Mouse (Mus musculus) forebrain, embryonic 12.5 days (tissue): ENCODE results near the gene Wdr18. TPM values are rescaled to one million over a fixed set of nuclear protein-coding genes. Genes with fewer than 3 reads are reported as not detected.

Experiments
- ATAC-seq: fragments of 200-750 bp; cut with Nextera tagmentation; 2 replicates; pipeline ENCODE4 v1.8.0; 2017; ENCODE audit warnings: moderate TSS enrichment; ENCODE audit not compliant: low FRiP score
- H3K27ac ChIP-seq: fragments of 300-500 bp; sonication (generic); 2 replicates; pipeline ENCODE4 v1.5.1; 2016; ENCODE audit warnings: mild to moderate bottlenecking
- H3K27me3 ChIP-seq: fragments of 300-500 bp; sonication (generic); 2 replicates; pipeline ENCODE4 v1.6.1; 2016; ENCODE audit warnings: mild to moderate bottlenecking
- H3K36me3 ChIP-seq: fragments of 300-500 bp; sonication (generic); replicated peaks from 2 replicates; pipeline ENCODE4 v1.6.1; 2016; ENCODE audit warnings: mild to moderate bottlenecking
- H3K4me1 ChIP-seq: fragments of 300-500 bp; sonication (generic); 2 replicates; pipeline ENCODE4 v1.6.1; 2016
- H3K4me2 ChIP-seq: fragments of 300-500 bp; sonication (generic); 2 replicates; pipeline ENCODE4 v1.6.1; 2016; ENCODE audit warnings: mild to moderate bottlenecking, moderate library complexity
- H3K4me3 ChIP-seq: fragments of 300-500 bp; sonication (generic); replicated peaks from 2 replicates; pipeline ENCODE4 v1.5.1; 2016; ENCODE audit warnings: mild to moderate bottlenecking
- H3K9ac ChIP-seq: fragments of 300-500 bp; sonication (generic); 2 replicates; pipeline ENCODE4 v1.6.1; 2016; ENCODE audit warnings: mild to moderate bottlenecking
- H3K9me3 ChIP-seq: fragments of 300-500 bp; sonication (generic); 2 replicates; pipeline ENCODE4 v1.6.1; 2016
- WGBS: fragments of 180-500 bp; shearing (Covaris S2); methylation state at CpG from one replicate; pipeline ENCODE4 v1.1.7; 2016; 5-methylcytosine and 5-hydroxymethylcytosine counted together
- polyA plus RNA-seq: library from polyadenylated mRNA; unstranded; fragments of >200 nt; fragmentation: Nextera tagmentation; extraction: Ambion mirVana; gene quantifications from 2 replicates; pipeline ENCODE4 v1.2.1, GENCODE M21; 2016

The Wdr18 gene
- polyA plus RNA-seq, 1 experiment from 2014 or later = 96.0 TPM

GRCm38 (mm10) chr10:79997034-79997760 is 37.2 kb downstream of the Wdr18 start:
- ATAC-seq = peak; percentile 82

DNA sequence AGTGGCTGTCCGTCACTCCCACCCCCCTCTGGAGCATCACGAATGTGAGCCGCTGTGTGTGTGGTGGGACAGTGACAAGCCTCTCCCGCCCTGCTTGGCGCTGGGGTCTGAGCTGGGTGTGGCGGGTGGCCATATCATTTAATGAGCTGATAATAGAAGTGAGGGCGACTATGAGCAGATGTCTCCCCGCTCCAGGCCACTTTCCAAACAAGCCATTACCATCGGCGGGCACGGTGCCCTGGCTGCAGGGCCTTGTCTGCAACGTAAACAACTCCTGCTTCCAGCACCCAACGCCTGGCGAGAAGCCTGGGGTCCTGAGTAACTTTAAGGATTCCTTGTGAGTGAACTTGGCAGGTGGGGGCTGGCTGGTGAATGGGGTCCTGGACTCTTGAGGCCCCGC is 37.9 kb downstream of the Wdr18 start:
- H3K9ac ChIP-seq = peak overlapping the region; percentile 50
- 0 out of 2 replicates have a peak, but pooled peaks have one; percentile 28 for ATAC-seq
- no peak overlapping the region for H3K27ac ChIP-seq
- H3K4me1 ChIP-seq = peaks cover 21% of the 10 kb centered on the region
- 6% methylated on average over 15 of the region's 15 CpGs for WGBS
- peak overlapping the region; percentile 47 for H3K4me3 ChIP-seq
- H3K36me3 ChIP-seq = no peaks in the 10 kb centered on the region
- peaks cover 50% of the 10 kb centered on the region for H3K27me3 ChIP-seq
- peak overlapping the region; percentile 76 for H3K4me2 ChIP-seq
- no peaks in the 10 kb centered on the region for H3K9me3 ChIP-seq

More at GRCm38 (mm10) chr10:79997034-79997760, 37.2 kb downstream of the Wdr18 start:
- Histone ChIP-seq H3K36me3 (no peaks in the 10 kb centered on the region), H3K9ac (peak overlapping the region; percentile 50), H3K4me1 (peaks cover 21% of the 10 kb centered on the region), H3K9me3 (no peaks in the 10 kb centered on the region), H3K4me3 (peak overlapping the region; percentile 47), H3K4me2 (peak overlapping the region; percentile 76), H3K27me3 (peaks cover 43% of the 10 kb centered on the region), H3K27ac (peak overlapping the region; percentile 60)
- WGBS = 0% methylated on average over 35 of the region's 35 CpGs

DNA sequence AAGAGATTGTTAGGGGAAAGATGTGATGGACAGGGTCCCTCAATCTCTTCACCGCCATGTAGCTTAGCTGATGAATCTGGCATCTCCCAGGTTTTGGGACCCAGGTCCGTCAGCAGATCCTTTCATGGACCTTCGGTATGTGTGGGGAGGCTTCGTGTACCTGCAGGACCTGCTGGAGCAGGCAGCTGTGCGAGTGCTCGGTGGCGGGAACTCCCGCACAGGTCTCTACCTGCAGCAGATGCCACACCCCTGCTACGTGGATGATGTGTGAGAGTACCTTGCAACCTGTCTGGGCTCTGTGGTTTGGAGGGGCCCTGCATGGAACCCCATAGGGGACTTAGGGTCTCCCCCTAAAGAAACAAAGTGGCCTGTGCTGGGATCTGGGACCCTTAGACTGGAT is 42.0 kb downstream of the Wdr18 start:
- H3K4me2 ChIP-seq = no peak overlapping the region
- H3K36me3 ChIP-seq = no peaks in the 10 kb centered on the region
- WGBS = 72% methylated on average over 9 of the region's 9 CpGs
- H3K27ac ChIP-seq = no peak overlapping the region
- peaks cover 22% of the 10 kb centered on the region for H3K4me1 ChIP-seq
- H3K9me3 ChIP-seq = no peaks in the 10 kb centered on the region
- no peak for ATAC-seq
- H3K27me3 ChIP-seq = peaks cover 76% of the 10 kb centered on the region
- no peak overlapping the region for H3K4me3 ChIP-seq
- no peak overlapping the region for H3K9ac ChIP-seq

- Histone ChIP-seq H3K27ac (no peak overlapping the region), H3K27me3 (peaks cover 80% of the 10 kb centered on the region), H3K4me1 (peaks cover 13% of the 10 kb centered on the region), H3K9ac (no peak overlapping the region), H3K9me3 (no peaks in the 10 kb centered on the region), H3K4me3 (no peak overlapping the region), H3K4me2 (no peak overlapping the region), H3K36me3 (no peaks in the 10 kb centered on the region)
- ATAC-seq = no peak
- 18% methylated on average over 21 of the region's 21 CpGs for WGBS
These were observed 42.9 kb downstream of the Wdr18 start for GRCm38 (mm10) chr10:80002829-80003228.

- ATAC-seq = no peak
- no peaks in the 10 kb centered on the region; the same call in 1 of the 2 replicates for H3K36me3 ChIP-seq
- H3K9me3 ChIP-seq = no peaks in the 10 kb centered on the region
- 65% methylated on average over 9 of the region's 9 CpGs for WGBS
- H3K4me3 ChIP-seq = no peak overlapping the region
- H3K4me2 ChIP-seq = no peak overlapping the region
- peaks cover 72% of the 10 kb centered on the region for H3K27me3 ChIP-seq
- no peak overlapping the region for H3K9ac ChIP-seq
- H3K27ac ChIP-seq = no peak overlapping the region
- H3K4me1 ChIP-seq = peaks cover 6% of the 10 kb centered on the region; the same call in 1 of the 2 replicates
These were observed 43.7 kb downstream of the Wdr18 start for GRCm38 (mm10) chr10:80003374-80004232.

DNA sequence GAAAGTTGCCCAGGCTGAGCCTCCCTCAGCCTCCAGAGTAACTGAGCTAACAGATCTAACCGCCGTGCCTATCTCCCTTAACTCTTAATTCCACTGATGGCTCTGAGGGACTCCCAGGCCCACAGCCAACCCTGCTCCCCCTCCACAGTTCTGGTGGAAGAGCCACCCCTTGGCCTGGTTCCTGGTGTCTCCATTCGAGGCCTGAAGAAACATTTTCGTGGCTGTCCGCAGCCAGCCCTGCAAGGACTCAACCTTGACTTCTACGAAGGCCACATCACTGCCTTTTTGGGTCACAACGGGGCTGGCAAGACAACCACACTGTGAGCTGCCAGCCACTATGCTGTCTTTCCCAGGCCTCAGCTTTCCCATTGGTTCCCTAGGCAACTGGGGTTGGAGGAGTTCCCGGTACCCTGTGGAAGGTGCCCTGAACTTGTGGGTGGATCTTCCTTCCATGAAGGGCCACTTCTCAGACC is 44.3 kb downstream of the Wdr18 start:
- no peak overlapping the region for H3K9ac ChIP-seq
- H3K4me1 ChIP-seq = peaks cover 6% of the 10 kb centered on the region; the same call in 1 of the 2 replicates
- peaks cover 65% of the 10 kb centered on the region for H3K27me3 ChIP-seq
- ATAC-seq = no peak
- WGBS = 88% methylated on average over 8 of the region's 8 CpGs
- no peak overlapping the region for H3K4me3 ChIP-seq
- peaks cover 2% of the 10 kb centered on the region; the same call in 1 of the 2 replicates for H3K36me3 ChIP-seq
- H3K4me2 ChIP-seq = no peak overlapping the region
- H3K9me3 ChIP-seq = no peaks in the 10 kb centered on the region
- H3K27ac ChIP-seq = no peak overlapping the region

DNA sequence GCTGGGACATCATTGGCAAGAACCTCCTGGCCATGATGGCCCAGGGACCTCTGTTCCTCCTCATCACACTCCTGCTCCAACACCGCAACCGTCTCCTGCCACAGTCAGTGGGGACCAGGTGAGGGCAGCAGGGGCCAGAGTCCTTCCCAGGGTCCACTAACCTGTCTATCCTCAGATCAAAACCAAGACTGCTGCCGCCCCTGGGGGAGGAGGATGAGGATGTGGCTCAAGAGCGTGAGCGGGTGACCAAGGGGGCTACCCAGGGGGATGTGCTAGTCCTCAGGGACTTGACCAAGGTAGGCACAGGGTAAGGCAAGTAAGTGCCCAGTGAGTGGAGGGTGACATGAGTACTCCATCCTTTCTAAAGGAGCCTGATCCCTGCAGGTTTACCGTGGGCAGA is 51.8 kb downstream of the Wdr18 start:
- no peak overlapping the region for H3K27ac ChIP-seq
- H3K4me1 ChIP-seq = no peaks in the 10 kb centered on the region
- ATAC-seq = no peak
- peaks cover 64% of the 10 kb centered on the region for H3K27me3 ChIP-seq
- no peak overlapping the region for H3K4me3 ChIP-seq
- H3K36me3 ChIP-seq = peaks cover 16% of the 10 kb centered on the region
- peaks cover 18% of the 10 kb centered on the region for H3K9me3 ChIP-seq
- H3K4me2 ChIP-seq = no peak overlapping the region
- H3K9ac ChIP-seq = no peak overlapping the region
- WGBS = 87% methylated on average over 6 of the region's 6 CpGs

- ATAC-seq = no peak
- Histone ChIP-seq H3K4me3 (no peak overlapping the region), H3K9me3 (peaks cover 18% of the 10 kb centered on the region), H3K36me3 (peaks cover 16% of the 10 kb centered on the region), H3K27ac (no peak overlapping the region), H3K9ac (no peak overlapping the region), H3K27me3 (peaks cover 72% of the 10 kb centered on the region), H3K4me1 (no peaks in the 10 kb centered on the region), H3K4me2 (no peak overlapping the region)
- WGBS = 29% methylated on average over 25 of the region's 25 CpGs
These were observed 53.7 kb downstream of the Wdr18 start for GRCm38 (mm10) chr10:80013609-80014008.

GRCm38 (mm10) chr10:80014484-80015290 is 54.7 kb downstream of the Wdr18 start:
- 17% methylated on average over 28 of the region's 28 CpGs for WGBS
- ATAC-seq = no peak
- Histone ChIP-seq H3K27me3 (peaks cover 82% of the 10 kb centered on the region), H3K36me3 (peaks cover 13% of the 10 kb centered on the region), H3K27ac (no peak overlapping the region), H3K4me2 (no peak overlapping the region), H3K9me3 (peaks cover 17% of the 10 kb centered on the region), H3K9ac (no peak overlapping the region), H3K4me3 (no peak overlapping the region), H3K4me1 (peaks cover 10% of the 10 kb centered on the region; the same call in 1 of the 2 replicates)

DNA sequence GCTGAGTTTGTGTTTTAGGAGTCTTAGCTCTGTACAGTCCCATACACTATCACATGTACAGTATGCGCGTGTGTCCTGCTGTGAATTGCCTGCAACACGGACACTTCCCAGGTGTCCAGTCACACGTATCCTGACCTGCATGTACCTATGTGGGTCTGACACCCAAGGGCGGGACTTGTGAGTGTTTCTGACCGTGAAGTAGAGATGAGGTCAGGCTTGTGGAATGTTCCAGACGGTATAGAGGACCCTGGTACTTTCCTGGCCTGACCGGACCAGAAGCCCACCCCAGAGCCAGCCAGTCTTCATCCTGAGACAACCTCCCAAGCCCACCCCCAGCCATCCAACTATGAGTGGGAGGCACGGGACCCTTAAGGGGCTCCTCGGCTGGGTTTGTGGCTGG is 55.6 kb downstream of the Wdr18 start:
- Histone ChIP-seq H3K9me3 (peaks cover 8% of the 10 kb centered on the region), H3K27ac (no peak overlapping the region), H3K4me3 (no peak overlapping the region), H3K4me1 (peaks cover 16% of the 10 kb centered on the region; the same call in 1 of the 2 replicates), H3K27me3 (peaks cover 87% of the 10 kb centered on the region), H3K36me3 (peaks cover 6% of the 10 kb centered on the region), H3K9ac (no peak overlapping the region), H3K4me2 (no peak overlapping the region)
- 86% methylated on average over 10 of the region's 10 CpGs for WGBS
- no peak for ATAC-seq

GRCm38 (mm10) chr10:80016511-80016910 is 56.6 kb downstream of the Wdr18 start, which contains the start of gene Arhgap45:
Arhgap45 (plus strand) TSS chr10:80016653.
- H3K27me3 ChIP-seq = peaks cover 86% of the 10 kb centered on the region
- H3K9ac ChIP-seq = no peak within 1 kb of the TSS
- peaks cover 16% of the 10 kb centered on the region; the same call in 1 of the 2 replicates for H3K4me1 ChIP-seq
- H3K27ac ChIP-seq = no peak within 1 kb of the TSS
- 73% methylated on average over 11 of the region's 11 CpGs for WGBS
- H3K4me2 ChIP-seq = no peak within 1 kb of the TSS
- H3K9me3 ChIP-seq = no peaks in the 10 kb centered on the region
- H3K36me3 ChIP-seq = no peaks in the 10 kb centered on the region; the same call in 1 of the 2 replicates
- H3K4me3 ChIP-seq = 0 out of 2 replicates have a peak within 1 kb of the TSS, but pooled peaks have one; percentile 3
- no peak for ATAC-seq
